Mouse (Mus musculus): ENCODE results near the gene March10. TPM values are rescaled to one million over a fixed set of nuclear protein-coding genes. Genes with fewer than 3 reads are reported as not detected.

The March10 gene
- polyA plus RNA-seq, 1 experiment from 2014 or later, result not detected

GRCm38 (mm10) chr11:105338596-105339390, 117.7 kb downstream of the March10 start:
- no peak overlapping the region for H3K9ac ChIP-seq (ENCODE audit: low read depth, low read length)
- no peaks in the 10 kb centered on the region for H3K36me3 ChIP-seq (ENCODE audit: control insufficient read depth, insufficient read depth)
- no peak overlapping the region for H3K27ac ChIP-seq (ENCODE audit: low read depth, low read length)
- no peaks in the 10 kb centered on the region for H3K9me3 ChIP-seq (ENCODE audit: control insufficient read depth)
- no peak overlapping the region for H3K4me3 ChIP-seq (ENCODE audit: low read depth, low read length)
- no peaks in the 10 kb centered on the region for H3K27me3 ChIP-seq (replicated peaks; ENCODE audit: control insufficient read depth, insufficient read depth, low read length)
- ATAC-seq, result no peak
- no peaks in the 10 kb centered on the region for H3K4me1 ChIP-seq (replicated peaks; ENCODE audit: control insufficient read depth, insufficient read depth, low read length)
- no peak overlapping the region for H3K4me2 ChIP-seq (replicated peaks; ENCODE audit: low read depth)
- 81% methylated on average over 12 of the region's 12 CpGs for WGBS
- no peak for TF ChIP-seq CTCF (IDR thresholded peaks at IDR 0.05; ENCODE audit: low read depth)

DNA sequence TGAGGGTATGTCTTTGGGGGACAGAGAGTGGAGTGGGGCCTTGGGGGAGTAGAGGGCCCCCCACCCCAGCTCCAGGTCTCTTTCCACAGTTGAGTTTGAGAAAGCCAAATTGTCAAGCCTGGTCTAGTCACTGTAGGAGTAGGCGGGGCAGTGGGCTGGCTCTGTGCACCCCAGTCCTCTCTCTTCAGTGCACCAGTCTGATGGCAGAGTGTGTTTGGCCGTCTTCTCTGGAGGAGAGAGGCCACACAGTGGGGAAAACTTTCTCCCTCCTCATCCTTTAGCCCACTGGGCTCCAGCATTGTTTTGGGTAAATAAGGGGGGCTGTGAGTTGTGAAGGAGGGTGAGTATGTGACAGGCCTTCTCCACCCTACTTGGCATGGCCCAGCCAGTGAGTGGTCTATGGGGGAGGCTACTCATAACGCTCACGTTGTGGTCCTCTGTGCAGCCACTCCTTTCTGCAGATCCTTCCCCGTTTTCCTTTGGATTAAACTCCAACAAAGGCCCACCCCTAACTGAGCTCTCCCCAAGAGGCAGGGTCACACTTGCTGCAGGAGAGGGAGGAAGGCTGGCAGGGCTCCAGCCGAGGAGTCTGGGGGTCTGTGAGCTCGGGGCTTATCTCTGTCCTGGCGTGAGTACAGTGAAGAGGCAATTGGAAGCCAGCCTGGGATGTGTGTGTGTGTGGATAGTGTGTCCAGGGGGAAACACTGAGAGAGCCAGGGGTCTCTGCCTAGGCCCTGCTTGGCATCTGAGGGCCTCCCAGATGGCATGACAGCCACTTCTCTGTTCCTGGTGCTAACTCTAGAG, 122.5 kb downstream of the March10 start:
- no peak overlapping the region for H3K4me3 ChIP-seq (ENCODE audit: low read depth, low read length)
- TF ChIP-seq CTCF (IDR thresholded peaks at IDR 0.05; ENCODE audit: low read depth), result no peak
- no peak for ATAC-seq

DNA sequence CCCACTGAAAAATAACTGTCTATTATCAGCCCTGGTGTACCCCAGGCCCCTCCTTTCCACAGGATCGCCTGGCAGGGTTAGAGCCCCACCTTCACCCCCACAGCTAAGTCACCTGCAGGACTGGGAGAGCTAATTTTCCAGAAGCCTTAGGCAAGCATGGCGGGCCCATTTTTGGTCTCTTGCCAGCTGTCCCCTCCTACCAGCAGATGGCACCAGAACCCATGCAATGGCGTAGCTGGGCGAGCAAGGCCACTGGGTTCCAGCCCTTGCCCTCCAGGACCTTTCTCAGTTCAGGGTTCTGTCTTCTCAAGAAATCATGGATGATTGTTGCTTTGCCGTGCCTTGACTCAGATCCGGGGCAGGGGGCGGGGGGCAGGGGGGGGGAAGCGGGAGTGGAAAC, 124.1 kb downstream of the March10 start:
- no peak for ATAC-seq
- TF ChIP-seq CTCF (IDR thresholded peaks at IDR 0.05; ENCODE audit: low read depth), result peak; percentile 72
- H3K27me3 ChIP-seq (replicated peaks; ENCODE audit: control insufficient read depth, insufficient read depth, low read length), result no peaks in the 10 kb centered on the region
- no peaks in the 10 kb centered on the region for H3K36me3 ChIP-seq (ENCODE audit: control insufficient read depth, insufficient read depth)
- no peaks in the 10 kb centered on the region for H3K9me3 ChIP-seq (ENCODE audit: control insufficient read depth)
- WGBS, result 63% methylated on average over 8 of the region's 8 CpGs
- H3K4me2 ChIP-seq (replicated peaks; ENCODE audit: low read depth), result no peak overlapping the region
- no peak overlapping the region for H3K27ac ChIP-seq (ENCODE audit: low read depth, low read length)
- H3K4me3 ChIP-seq (ENCODE audit: low read depth, low read length), result no peak overlapping the region
- no peaks in the 10 kb centered on the region for H3K4me1 ChIP-seq (replicated peaks; ENCODE audit: control insufficient read depth, insufficient read depth, low read length)
- H3K9ac ChIP-seq (ENCODE audit: low read depth, low read length), result no peak overlapping the region

More for the DNA sequence above, 122.5 kb downstream of the March10 start:
- H3K27me3 ChIP-seq (replicated peaks; ENCODE audit: control insufficient read depth, insufficient read depth, low read length), result no peaks in the 10 kb centered on the region
- H3K9ac ChIP-seq (ENCODE audit: low read depth, low read length), result no peak overlapping the region
- no peak overlapping the region for H3K4me2 ChIP-seq (replicated peaks; ENCODE audit: low read depth)
- H3K27ac ChIP-seq (ENCODE audit: low read depth, low read length), result no peak overlapping the region
- H3K9me3 ChIP-seq (ENCODE audit: control insufficient read depth), result no peaks in the 10 kb centered on the region
- no peaks in the 10 kb centered on the region for H3K36me3 ChIP-seq (ENCODE audit: control insufficient read depth, insufficient read depth)
- 57% methylated on average over 8 of the region's 8 CpGs for WGBS
- no peaks in the 10 kb centered on the region for H3K4me1 ChIP-seq (replicated peaks; ENCODE audit: control insufficient read depth, insufficient read depth, low read length)

DNA sequence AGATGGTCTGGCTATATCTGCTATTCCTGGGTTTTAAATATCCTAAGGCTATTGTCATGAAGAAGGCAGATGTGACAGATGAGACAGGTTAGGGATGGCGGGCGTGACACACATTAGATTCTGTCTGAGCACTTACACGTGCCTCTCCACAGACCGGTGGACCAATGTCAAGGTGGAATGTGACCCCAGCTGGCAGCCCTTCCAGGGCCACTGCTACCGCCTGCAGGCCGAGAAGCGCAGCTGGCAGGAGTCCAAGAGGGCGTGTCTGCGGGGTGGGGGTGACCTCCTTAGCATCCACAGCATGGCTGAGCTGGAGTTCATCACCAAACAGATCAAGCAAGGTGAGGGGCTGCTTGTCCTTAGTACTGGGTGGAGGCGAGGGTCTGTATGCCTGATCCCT, 124.8 kb downstream of the March10 start:
- no peak overlapping the region for H3K4me3 ChIP-seq (ENCODE audit: low read depth, low read length)
- H3K4me1 ChIP-seq (replicated peaks; ENCODE audit: control insufficient read depth, insufficient read depth, low read length), result no peaks in the 10 kb centered on the region
- no peaks in the 10 kb centered on the region for H3K27me3 ChIP-seq (replicated peaks; ENCODE audit: control insufficient read depth, insufficient read depth, low read length)
- H3K36me3 ChIP-seq (ENCODE audit: control insufficient read depth, insufficient read depth), result no peaks in the 10 kb centered on the region
- no peaks in the 10 kb centered on the region for H3K9me3 ChIP-seq (ENCODE audit: control insufficient read depth)
- no peak overlapping the region for H3K4me2 ChIP-seq (replicated peaks; ENCODE audit: low read depth)
- no peak for ATAC-seq
- no peak overlapping the region for H3K9ac ChIP-seq (ENCODE audit: low read depth, low read length)
- WGBS, result 28% methylated on average over 10 of the region's 10 CpGs
- TF ChIP-seq CTCF (IDR thresholded peaks at IDR 0.05; ENCODE audit: low read depth), result peak; percentile 45
- H3K27ac ChIP-seq (ENCODE audit: low read depth, low read length), result no peak overlapping the region

GRCm38 (mm10) chr11:105331129-105331528, 125.4 kb downstream of the March10 start:
- TF ChIP-seq CTCF (IDR thresholded peaks at IDR 0.05; ENCODE audit: low read depth), result no peak
- H3K36me3 ChIP-seq (ENCODE audit: control insufficient read depth, insufficient read depth), result no peaks in the 10 kb centered on the region
- WGBS, result 83% methylated on average over 3 of the region's 3 CpGs

GRCm38 (mm10) chr11:105329962-105330361, 126.6 kb downstream of the March10 start:
- Histone ChIP-seq H3K4me1 (replicated peaks; ENCODE audit: control insufficient read depth, insufficient read depth, low read length) (no peaks in the 10 kb centered on the region), H3K27me3 (replicated peaks; ENCODE audit: control insufficient read depth, insufficient read depth, low read length) (no peaks in the 10 kb centered on the region), H3K9ac (ENCODE audit: low read depth, low read length) (no peak overlapping the region), H3K4me2 (replicated peaks; ENCODE audit: low read depth) (no peak overlapping the region), H3K4me3 (ENCODE audit: low read depth, low read length) (no peak overlapping the region), H3K27ac (ENCODE audit: low read depth, low read length) (no peak overlapping the region), H3K9me3 (ENCODE audit: control insufficient read depth) (no peaks in the 10 kb centered on the region), H3K36me3 (ENCODE audit: control insufficient read depth, insufficient read depth) (no peaks in the 10 kb centered on the region)
- WGBS, result 57% methylated on average over 9 of the region's 9 CpGs
- no peak for ATAC-seq
- TF ChIP-seq CTCF (IDR thresholded peaks at IDR 0.05; ENCODE audit: low read depth), result no peak

More at GRCm38 (mm10) chr11:105331129-105331528, 125.4 kb downstream of the March10 start:
- H3K4me1 ChIP-seq (replicated peaks; ENCODE audit: control insufficient read depth, insufficient read depth, low read length), result no peaks in the 10 kb centered on the region
- H3K27ac ChIP-seq (ENCODE audit: low read depth, low read length), result no peak overlapping the region
- H3K4me3 ChIP-seq (ENCODE audit: low read depth, low read length), result no peak overlapping the region
- H3K9me3 ChIP-seq (ENCODE audit: control insufficient read depth), result no peaks in the 10 kb centered on the region
- H3K4me2 ChIP-seq (replicated peaks; ENCODE audit: low read depth), result no peak overlapping the region
- H3K27me3 ChIP-seq (replicated peaks; ENCODE audit: control insufficient read depth, insufficient read depth, low read length), result no peaks in the 10 kb centered on the region
- no peak overlapping the region for H3K9ac ChIP-seq (ENCODE audit: low read depth, low read length)
- ATAC-seq, result no peak
